Mouse (Mus musculus) lung, adult 2 months (tissue): ENCODE results near the gene Cfap61.

Experiments used
- CTCF ChIP-seq: fragments of 200-500 bp; IDR thresholded peaks from 2 replicates; pipeline ENCODE4 v1.5.1; 2011; ENCODE audit warnings: mild to moderate bottlenecking, low read length, control low read depth; ENCODE audit not compliant: insufficient read depth
- POLR2A ChIP-seq: fragments of 200-500 bp; IDR thresholded peaks from 2 replicates; pipeline ENCODE4 v1.6.1; 2011; ENCODE audit warnings: low read depth, mild to moderate bottlenecking, control low read depth, low read length, borderline replicate concordance; ENCODE audit errors: extremely low read depth

DNA sequence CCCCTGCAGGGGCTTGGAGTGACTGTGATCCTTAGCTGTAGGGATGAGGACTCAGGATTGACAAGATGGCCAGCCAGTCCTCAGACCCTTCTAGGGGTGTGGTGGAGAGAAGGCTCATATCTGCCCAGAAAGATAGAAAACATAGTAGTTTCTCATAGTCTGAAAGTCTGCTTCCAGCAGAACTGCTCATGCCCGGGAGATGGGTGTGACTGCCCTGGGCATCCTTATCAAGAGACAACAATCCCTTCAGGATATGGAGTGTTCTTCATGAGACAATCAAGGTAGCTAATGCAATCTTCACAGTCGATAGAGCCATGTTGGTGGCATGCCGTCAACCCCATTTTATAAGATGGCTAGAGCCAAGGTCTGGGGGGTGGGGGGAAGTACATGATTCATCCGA, 173.4 kb downstream of the Cfap61 start:
- TF ChIP-seq CTCF (no peak), POLR2A (no peak)
